In genomic region chr16:65577298-65578029, GRCm38 (mm10) we compare ENCODE assay signal across 21 mouse cellular contexts. TPM values are rescaled to one million over a fixed set of nuclear protein-coding genes. Genes with fewer than 3 reads are reported as not detected.
"Had no signal": no experiment of that assay in that cellular context is flagged by ENCODE, and none has a peak within 500 bp of the region (broad histone marks: within the 10 kb centered on the region; RNA-seq: fewer than 3 reads in every experiment).

No protein-coding gene starts in this region.

- H3K27ac ChIP-seq: layer of hippocampus, adult 2 months; limb, embryonic 13.5 days; liver, embryonic 14.5 days; midbrain, embryonic 15.5 days had no signal

- H3K9ac ChIP-seq: limb, embryonic 13.5 days; liver, embryonic 14.5 days; midbrain, embryonic 15.5 days had no signal

- H3K4me1 ChIP-seq: limb, embryonic 13.5 days; megakaryocyte, embryonic 14.5 days; midbrain, embryonic 15.5 days had no signal

- H3K9me3 ChIP-seq: limb, embryonic 13.5 days; midbrain, embryonic 15.5 days had no signal

- H3K4me2 ChIP-seq: limb, embryonic 13.5 days; midbrain, embryonic 11.5 days; midbrain, embryonic 15.5 days had no signal

- H3K36me3 ChIP-seq: limb, embryonic 13.5 days; midbrain, embryonic 15.5 days had no signal

- DNase-seq: kidney, postnatal 10 days; kidney, postnatal 4 days; left cerebral cortex, postnatal 4 days; lung, adult 18-20 months; lung, postnatal 36 days; retina, postnatal 1 day; thymus, adult 2 months; thymus, postnatal 25 days had no signal

- H3K4me3 ChIP-seq: layer of hippocampus, adult 2 months; limb, embryonic 13.5 days; megakaryocyte, embryonic 14.5 days; midbrain, embryonic 15.5 days had no signal

- H3K27me3 ChIP-seq: limb, embryonic 13.5 days; megakaryocyte, embryonic 14.5 days; midbrain, embryonic 15.5 days had no signal

- ATAC-seq: intestine, embryonic 16.5 days; midbrain, embryonic 15.5 days had no signal

RNA-seq across cellular contexts. Expression of gene Pou1f1, which starts 57.2 kb away (rescaled TPM):
- total RNA-seq: layer of hippocampus, adult 2 months; layer of hippocampus, postnatal 10 days; left cerebral cortex, postnatal 4 days; liver, adult 2 months had no signal
- polyA plus RNA-seq: intestine, embryonic 16.5 days; kidney, embryonic 14.5 days; liver, adult 2 months; liver, embryonic 14.5 days; lung, embryonic 16.5 days; midbrain, embryonic 11.5 days; stomach, embryonic 14.5 days; urinary bladder, adult 2 months had no signal
